Mouse (Mus musculus) MEL (cell line): ENCODE data around the gene Eid3. TPM values are rescaled to one million over a fixed set of nuclear protein-coding genes. Genes with fewer than 3 reads are reported as not detected.

Experiments used
- DNase-seq: peaks from one replicate; pipeline ENCODE4 v3.0.0; 2011; ENCODE audit warnings: low read depth, low spot score
- H3K27ac ChIP-seq: 2 replicates; pipeline ENCODE4 v1.5.1; 2012; ENCODE audit warnings: low read depth, mild to moderate bottlenecking, control low read depth, low read length, moderate library complexity; ENCODE audit not compliant: control insufficient read depth
- H3K27me3 ChIP-seq, 2 experiments: fragments of 150-350 bp in 1 of 2; sonication (generic) in 1 of 2; 2 replicates each; pipeline ENCODE4 v1.6.1; 2012; ENCODE audit warnings: low read length in 2 of 2, mild to moderate bottlenecking in 2 of 2, improper control_type of control experiment in 1 of 2, moderate library complexity in 1 of 2; ENCODE audit not compliant: insufficient read depth in 2 of 2, control insufficient read depth in 1 of 2
- H3K36me3 ChIP-seq, 2 experiments: 2 replicates each; pipeline ENCODE4 v1.6.1; 2012 to 2014; ENCODE audit warnings: low read length in 2 of 2, improper control_type of control experiment in 1 of 2, inconsistent platforms in 1 of 2, mild to moderate bottlenecking in 1 of 2; ENCODE audit not compliant: insufficient read depth in 2 of 2, control insufficient read depth in 1 of 2
- H3K4me1 ChIP-seq, 2 experiments: fragments of 150-350 bp in 1 of 2; sonication (generic) in 1 of 2; 2 replicates each; pipeline ENCODE4 v1.6.1; 2012; ENCODE audit warnings: low read length in 2 of 2, improper control_type of control experiment in 1 of 2, mild to moderate bottlenecking in 1 of 2; ENCODE audit not compliant: insufficient read depth in 2 of 2, control insufficient read depth in 1 of 2
- H3K4me3 ChIP-seq, 2 experiments: fragments of 150-350 bp in 1 of 2; sonication (generic) in 1 of 2; 2 replicates each; pipeline ENCODE4 v1.5.1; 2012; ENCODE audit warnings: low read depth in 2 of 2, low read length in 2 of 2, mild to moderate bottlenecking in 2 of 2, moderate library complexity in 2 of 2, control low read depth in 1 of 2, improper control_type of control experiment in 1 of 2; ENCODE audit not compliant: control insufficient read depth in 1 of 2, insufficient read depth in 1 of 2
- H3K79me2 ChIP-seq: 2 replicates; pipeline ENCODE4 v1.6.1; 2012; ENCODE audit warnings: mild to moderate bottlenecking, low read length, moderate library complexity; ENCODE audit not compliant: control insufficient read depth, poor library complexity, insufficient read depth
- H3K9ac ChIP-seq: 2 replicates; pipeline ENCODE4 v1.6.1; 2012; ENCODE audit warnings: low read depth, mild to moderate bottlenecking, control low read depth, low read length, moderate library complexity; ENCODE audit not compliant: control insufficient read depth, poor library complexity, severe bottlenecking
- H3K9me3 ChIP-seq: fragments of 150-350 bp; sonication (generic); replicated peaks from 2 replicates; pipeline ENCODE4 v1.6.1; 2012; ENCODE audit warnings: mild to moderate bottlenecking, low read length, improper control_type of control experiment, moderate library complexity; ENCODE audit not compliant: insufficient read depth
- CHD1 ChIP-seq: IDR thresholded peaks from 2 replicates; pipeline ENCODE4 v1.6.1; 2012; ENCODE audit warnings: low read depth, mild to moderate bottlenecking, inconsistent platforms, low read length, improper control_type of control experiment
- CTCF ChIP-seq, 3 experiments: IDR thresholded peaks in 2 of 3; conservative IDR thresholded peaks in 1 of 3; 2 replicates each; pipeline ENCODE4 v1.5.1; 2011 to 2012; ENCODE audit warnings: low read length in 3 of 3, low read depth in 2 of 3, mild to moderate bottlenecking in 2 of 3, improper control_type of control experiment in 1 of 3, inconsistent platforms in 1 of 3, mixed read lengths in 1 of 3, moderate library complexity in 1 of 3; ENCODE audit not compliant: control insufficient read depth in 1 of 3, insufficient read depth in 1 of 3, poor library complexity in 1 of 3, severe bottlenecking in 1 of 3
- E2F4 ChIP-seq: IDR thresholded peaks from 2 replicates; pipeline ENCODE4 v1.6.1; 2011; ENCODE audit warnings: low read depth, low read length, improper control_type of control experiment, borderline replicate concordance
- ELF1 ChIP-seq: IDR thresholded peaks from 2 replicates; pipeline ENCODE4 v1.6.1; 2014; ENCODE audit warnings: low read depth, mild to moderate bottlenecking, inconsistent platforms, low read length, improper control_type of control experiment, moderate library complexity
- EP300 ChIP-seq, 2 experiments: IDR thresholded peaks; 2 replicates each; pipeline ENCODE4 v1.6.1; 2011; ENCODE audit warnings: improper control_type of control experiment in 2 of 2, low read length in 2 of 2, low read depth in 1 of 2, mild to moderate bottlenecking in 1 of 2
- ETS1 ChIP-seq: IDR thresholded peaks from 2 replicates; pipeline ENCODE4 v1.6.1; 2012; ENCODE audit warnings: low read depth, mild to moderate bottlenecking, inconsistent platforms, low read length, improper control_type of control experiment, moderate library complexity
- GATA1 ChIP-seq: IDR thresholded peaks from 2 replicates; pipeline ENCODE4 v1.6.1; 2011; ENCODE audit warnings: low read depth, low read length, improper control_type of control experiment
- KAT2A ChIP-seq: conservative IDR thresholded peaks from 2 replicates; pipeline ENCODE4 v1.6.1; 2012; ENCODE audit warnings: low read depth, low read length, improper control_type of control experiment, inconsistent platforms
- MAFK ChIP-seq: IDR thresholded peaks from 2 replicates; pipeline ENCODE4 v1.6.1; 2011; ENCODE audit warnings: low read depth, mild to moderate bottlenecking, low read length, improper control_type of control experiment, borderline replicate concordance
- MAZ ChIP-seq: IDR thresholded peaks from 2 replicates; pipeline ENCODE4 v1.6.1; 2012; ENCODE audit warnings: low read depth, mild to moderate bottlenecking, inconsistent platforms, low read length, improper control_type of control experiment
- MXI1 ChIP-seq: IDR thresholded peaks from 2 replicates; pipeline ENCODE4 v1.6.1; 2011; ENCODE audit warnings: mild to moderate bottlenecking, low read depth, low read length, improper control_type of control experiment
- MYC ChIP-seq: IDR thresholded peaks from 2 replicates; pipeline ENCODE4 v1.6.1; 2011; ENCODE audit warnings: low read depth, mild to moderate bottlenecking, low read length, improper control_type of control experiment, moderate library complexity
- POLR2A ChIP-seq, 2 experiments: IDR thresholded peaks; 2 replicates each; pipeline ENCODE4 v1.6.1; 2011 to 2012; ENCODE audit warnings: low read length in 2 of 2, mild to moderate bottlenecking in 2 of 2, control low read depth in 1 of 2, improper control_type of control experiment in 1 of 2, low read depth in 1 of 2, moderate library complexity in 1 of 2; ENCODE audit not compliant: control insufficient read depth in 1 of 2, insufficient read depth in 1 of 2, poor library complexity in 1 of 2
- POLR2AphosphoS2 ChIP-seq: IDR thresholded peaks from 2 replicates; pipeline ENCODE4 v1.6.1; 2011; ENCODE audit warnings: low read length, improper control_type of control experiment
- RAD21 ChIP-seq: IDR thresholded peaks from 2 replicates; pipeline ENCODE4 v1.6.1; 2011; ENCODE audit warnings: mild to moderate bottlenecking, low read depth, low read length, improper control_type of control experiment
- RCOR1 ChIP-seq: IDR thresholded peaks from 2 replicates; pipeline ENCODE4 v1.6.1; 2012; ENCODE audit warnings: low read depth, mild to moderate bottlenecking, inconsistent platforms, low read length, improper control_type of control experiment
- SMC3 ChIP-seq: IDR thresholded peaks from 2 replicates; pipeline ENCODE4 v1.6.1; 2011; ENCODE audit warnings: low read depth, low read length, improper control_type of control experiment
- TCF12 ChIP-seq: IDR thresholded peaks from 2 replicates; pipeline ENCODE4 v1.6.1; 2014; ENCODE audit warnings: low read depth, mild to moderate bottlenecking, inconsistent platforms, low read length, improper control_type of control experiment, moderate library complexity
- USF1 ChIP-seq: IDR thresholded peaks from 2 replicates; pipeline ENCODE4 v1.6.1; 2014; ENCODE audit warnings: low read depth, mild to moderate bottlenecking, inconsistent platforms, low read length, improper control_type of control experiment, moderate library complexity
- USF2 ChIP-seq, 2 experiments: IDR thresholded peaks; 2 replicates each; pipeline ENCODE4 v1.6.1; 2011 to 2012; ENCODE audit warnings: improper control_type of control experiment in 2 of 2, low read length in 2 of 2, borderline replicate concordance in 1 of 2, inconsistent platforms in 1 of 2, low read depth in 1 of 2, mild to moderate bottlenecking in 1 of 2; ENCODE audit not compliant: insufficient read depth in 1 of 2
- ZC3H11A ChIP-seq: IDR thresholded peaks from 2 replicates; pipeline ENCODE4 v1.6.1; 2012; ENCODE audit warnings: low read depth, mild to moderate bottlenecking, inconsistent platforms, low read length, improper control_type of control experiment
- ZKSCAN1 ChIP-seq: IDR thresholded peaks from 2 replicates; pipeline ENCODE4 v1.6.1; 2012; ENCODE audit warnings: low read depth, mild to moderate bottlenecking, inconsistent platforms, low read length, improper control_type of control experiment, moderate library complexity
- ZMIZ1 ChIP-seq: IDR thresholded peaks from 2 replicates; pipeline ENCODE4 v1.6.1; 2012; ENCODE audit warnings: low read depth, mild to moderate bottlenecking, inconsistent platforms, low read length, improper control_type of control experiment, moderate library complexity
- ZNF384 ChIP-seq: IDR thresholded peaks from 2 replicates; pipeline ENCODE4 v1.6.1; 2012; ENCODE audit warnings: low read depth, mild to moderate bottlenecking, inconsistent platforms, low read length, improper control_type of control experiment
- polyA plus RNA-seq, 2 experiments: library from polyadenylated mRNA; stranded (reverse) in 1 of 2; unstranded in 1 of 2; fragments of >175 nt in 1 of 2; fragments of >200 nt in 1 of 2; gene quantifications; 2 replicates each; pipeline versions ENCODE4 v1.2.1 to v1.2.4; 2012; ENCODE audit warnings: low replicate concordance in 2 of 2, low read depth in 1 of 2; ENCODE audit not compliant: insufficient read length in 2 of 2, insufficient read depth in 1 of 2, missing spikeins in 1 of 2
- total RNA-seq: library from RNA; depleted of rRNA; stranded (reverse); fragments of 300-350 nt; gene quantifications from 2 replicates; pipeline ENCODE4 v1.2.3, GENCODE M21; 2012

Eid3 gene
- total and polyA plus RNA-seq, 3 experiments = 1.2 to 1.3 TPM; not detected in 1

DNA sequence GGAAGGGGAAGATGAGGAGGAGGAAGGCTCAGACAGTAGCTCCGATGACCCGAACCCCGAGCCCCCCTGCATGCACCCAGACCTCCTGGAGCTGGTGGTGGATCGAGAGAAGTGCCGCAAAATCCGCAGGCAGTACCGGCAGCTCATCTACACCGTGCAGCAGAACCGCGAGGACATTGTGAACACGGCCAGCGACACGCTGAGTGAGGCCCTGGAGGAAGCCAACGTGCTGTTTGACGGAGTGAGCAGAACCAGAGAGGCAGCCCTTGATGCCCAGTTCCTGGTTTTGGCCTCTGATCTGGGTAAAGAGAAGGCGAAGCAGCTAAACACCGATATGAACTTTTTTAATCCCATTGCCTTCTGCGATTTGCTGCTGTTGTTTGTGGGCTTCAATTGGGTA is 406 bp downstream of the Eid3 start:
- Histone ChIP-seq H3K9me3 (no peaks in the 10 kb centered on the region), H3K9ac (no peak overlapping the region), H3K27me3 (no peaks in the 10 kb centered on the region), H3K36me3 (peaks cover 22 to 27% of the 10 kb centered on the region in 2 experiments), H3K79me2 (peaks cover 64% of the 10 kb centered on the region), H3K4me3 (no peak overlapping the region), H3K4me1 (peaks cover 5 to 27% of the 10 kb centered on the region in 2 experiments), H3K27ac (no peak overlapping the region)
- no peak for DNase-seq
- TF ChIP-seq POLR2AphosphoS2 (no peak), ZC3H11A (no peak), ZNF384 (no peak), MYC (no peak), ZMIZ1 (no peak), POLR2A (IDR thresholded peaks at IDR 0.05; ENCODE audit: control insufficient read depth in 1 of 2, insufficient read depth in 1 of 2, low read depth in 1 of 2, low read length in 2 of 2, poor library complexity in 1 of 2) (no peak), USF1 (no peak), SMC3 (no peak), KAT2A (no peak), RAD21 (no peak)

DNA sequence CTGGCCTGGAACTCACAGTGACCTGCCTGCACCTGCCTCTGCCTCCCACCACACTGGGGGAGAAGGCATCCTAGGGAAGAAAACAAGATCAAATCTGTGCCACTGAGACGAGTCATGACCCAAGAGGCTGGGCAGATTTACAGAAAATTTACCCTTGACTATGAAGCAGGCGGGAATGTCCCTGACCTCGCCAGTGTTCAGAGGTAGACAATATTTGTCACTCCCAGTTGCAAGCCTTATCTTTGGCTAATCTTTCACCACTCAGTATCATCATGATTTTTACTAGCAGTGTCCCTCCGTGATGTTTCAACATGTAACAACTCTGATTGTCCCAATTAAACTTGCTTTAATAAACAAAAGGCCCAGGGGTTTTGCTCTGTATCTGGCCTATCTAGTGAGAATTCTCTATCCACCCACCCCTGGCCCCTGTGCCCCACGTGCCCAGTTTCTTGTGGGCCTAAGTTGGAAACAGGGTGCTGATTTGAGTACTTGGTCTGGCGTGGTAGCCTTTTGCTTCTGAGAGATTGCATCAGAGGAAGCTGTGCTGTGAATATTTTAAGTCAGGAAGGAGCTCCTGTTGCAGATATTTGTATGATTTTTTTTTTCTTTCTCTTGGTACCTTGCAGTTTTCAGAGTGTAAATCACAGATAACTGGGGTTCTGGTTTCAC is 2.1 kb downstream of the Eid3 start:
- no peak for TF ChIP-seq EP300 (IDR thresholded peaks at IDR 0.05; ENCODE audit: low read depth in 1 of 2, low read length in 2 of 2)
- TF ChIP-seq MAZ = no peak
- TF ChIP-seq E2F4 = no peak
- TF ChIP-seq MAFK = no peak
- DNase-seq = no peak
- peaks cover 60% of the 10 kb centered on the region for H3K79me2 ChIP-seq
- no peak overlapping the region for H3K9ac ChIP-seq
- H3K27ac ChIP-seq = no peak overlapping the region
- H3K27me3 ChIP-seq = no peaks in the 10 kb centered on the region
- peaks cover 3 to 11% of the 10 kb centered on the region in 2 experiments; a peak in 3 of 4 replicates for H3K4me1 ChIP-seq
- no peak overlapping the region for H3K4me3 ChIP-seq
- H3K36me3 ChIP-seq = peaks cover 10 to 28% of the 10 kb centered on the region in 2 experiments
- no peaks in the 10 kb centered on the region for H3K9me3 ChIP-seq

DNA sequence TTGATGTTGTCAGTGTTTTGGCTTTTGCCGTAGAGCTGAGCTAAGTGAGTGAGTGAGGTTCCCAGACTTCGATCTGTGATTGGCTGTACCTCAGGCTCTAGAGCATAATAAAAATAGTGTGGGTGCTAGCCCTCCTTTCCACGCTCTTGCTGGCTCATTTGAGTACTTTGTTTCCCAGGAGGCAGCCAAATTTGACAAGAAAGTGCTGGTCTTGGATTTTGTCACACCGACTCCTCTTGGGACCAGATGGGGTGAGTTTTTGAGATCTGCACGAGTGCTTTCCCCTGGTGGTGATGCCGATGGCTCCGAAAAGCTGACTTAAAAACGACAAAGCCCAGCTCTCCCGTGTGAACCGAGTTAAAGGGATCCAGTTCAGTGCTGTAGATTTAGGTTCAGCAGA is 9.0 kb downstream of the Eid3 start:
- peaks cover 14% of the 10 kb centered on the region for H3K79me2 ChIP-seq
- no peak overlapping the region for H3K4me3 ChIP-seq
- peaks cover 0 to 36% of the 10 kb centered on the region in 2 experiments; a peak in 2 of 4 replicates for H3K36me3 ChIP-seq
- H3K27ac ChIP-seq = no peak overlapping the region
- H3K27me3 ChIP-seq = no peaks in the 10 kb centered on the region
- no peaks in the 10 kb centered on the region for H3K9me3 ChIP-seq
- no peaks in the 10 kb centered on the region for H3K4me1 ChIP-seq
- no peak for DNase-seq
- TF ChIP-seq USF2 (IDR thresholded peaks at IDR 0.05; ENCODE audit: borderline replicate concordance in 1 of 2, insufficient read depth in 1 of 2, low read depth in 1 of 2, low read length in 2 of 2) (no peak), TCF12 (no peak), ETS1 (no peak), POLR2A (IDR thresholded peaks at IDR 0.05; ENCODE audit: control insufficient read depth in 1 of 2, insufficient read depth in 1 of 2, low read depth in 1 of 2, low read length in 2 of 2, poor library complexity in 1 of 2) (no peak), RCOR1 (no peak), ZNF384 (no peak), ELF1 (no peak), ZKSCAN1 (no peak), MXI1 (no peak), ZMIZ1 (no peak), SMC3 (no peak), GATA1 (no peak), CTCF (IDR thresholded peaks at IDR 0.05 in 2 of 3, conservative IDR thresholded peaks at IDR 0.05 in 1 of 3; ENCODE audit: control insufficient read depth in 1 of 3, insufficient read depth in 1 of 3, low read depth in 2 of 3, low read length in 3 of 3, poor library complexity in 1 of 3, severe bottlenecking in 1 of 3) (no peak), MAZ (no peak), CHD1 (no peak)
- no peak overlapping the region for H3K9ac ChIP-seq
